9 mouse cellular contexts compared by ENCODE assay signal in the genomic region with DNA sequence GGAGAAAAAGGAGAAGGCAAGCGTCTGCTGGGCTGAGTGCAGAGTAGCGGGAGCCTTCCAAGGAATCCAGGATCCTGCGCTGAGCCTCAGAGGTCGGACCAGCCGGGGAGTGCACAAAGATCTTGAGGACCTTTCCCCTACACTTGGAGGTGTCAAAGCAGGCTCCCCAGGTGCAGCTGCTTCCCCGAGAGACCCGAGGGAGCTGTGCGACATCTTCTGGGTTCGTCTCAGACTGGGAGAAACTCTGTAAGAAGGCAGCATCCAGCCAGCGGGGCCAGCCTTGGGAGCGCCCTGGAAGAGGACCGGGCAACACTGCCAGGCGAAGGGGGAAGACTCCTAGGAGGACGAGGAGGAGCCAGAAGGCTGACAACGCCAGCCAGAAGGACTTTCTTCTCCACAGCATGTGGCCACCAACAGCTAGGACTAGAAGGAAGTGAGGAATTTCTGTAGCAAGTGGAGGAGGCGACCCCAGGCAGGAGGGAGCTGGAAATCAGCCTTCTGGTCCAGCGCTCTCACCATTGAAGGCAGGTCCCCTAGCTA. TPM values are rescaled to one million over a fixed set of nuclear protein-coding genes. Genes with fewer than 3 reads are reported as not detected.
DNase-seq lines count a peak whose midpoint lies in the region; ATAC-seq and TF ChIP-seq lines count a peak whose summit lies in the region.
"Had no signal": no experiment of that assay in that cellular context is flagged by ENCODE, and none has a peak within 500 bp of the region (broad histone marks: within the 10 kb centered on the region; RNA-seq: fewer than 3 reads in every experiment).

No protein-coding gene starts in this region.

- peak overlapping the region; percentile 89 for H3K4me3 ChIP-seq in layer of hippocampus, adult 2 months
- H3K4me3 ChIP-seq in midbrain, embryonic 10.5 days, result peak overlapping the region; percentile 65

- no peaks in the 10 kb centered on the region for H3K36me3 ChIP-seq in midbrain, embryonic 10.5 days

- peak overlapping the region; percentile 95 for H3K27ac ChIP-seq in layer of hippocampus, adult 2 months
- H3K27ac ChIP-seq in midbrain, embryonic 10.5 days (replicated peaks), result no peak overlapping the region

- no peak for ATAC-seq in erythroid progenitor cell, adult 5-6 weeks (replicated peaks; ENCODE audit: low FRiP score, poor library complexity, severe bottlenecking)

- no peak for DNase-seq in layer of hippocampus, adult 2 months (ENCODE audit: low spot score in 2 of 2)
- DNase-seq in layer of hippocampus, postnatal 14 days (ENCODE audit: low spot score in 2 of 2), result no peak
- DNase-seq in embryo, embryonic 11 days, result peak; percentile 22
- DNase-seq in heart, postnatal 36 days, result peak; percentile 13 to 17
- peak; percentile 44 for DNase-seq in midbrain, embryonic 10.5 days (ENCODE audit: low spot score)
- DNase-seq in urinary bladder, postnatal 4 days (ENCODE audit: low spot score in 2 of 2), result no peak
- DNase-seq in adrenal gland, postnatal 10 days, result no peak

- intact Hi-C loops in heart, postnatal 36 days (cut with DNase I), result no loop called here

- no peak for TF ChIP-seq CTCF in layer of hippocampus, adult 2 months (conservative IDR thresholded peaks at IDR 0.05)

- H3K4me1 ChIP-seq in midbrain, embryonic 10.5 days, result peaks cover 23% of the 10 kb centered on the region

- peaks cover 75% of the 10 kb centered on the region for H3K27me3 ChIP-seq in midbrain, embryonic 10.5 days (ENCODE audit: low read depth, poor library complexity, severe bottlenecking)

- H3K9me3 ChIP-seq in midbrain, embryonic 10.5 days (replicated peaks), result no peaks in the 10 kb centered on the region

- WGBS in midbrain, embryonic 10.5 days, result under 1% methylated on average over 17 of the region's 17 CpGs

RNA-seq across cellular contexts. Expression of a gene that starts 12.3 kb away (rescaled TPM):
- total RNA-seq in layer of hippocampus, adult 2 months (2021), result 10 to 100 TPM; 44.7 to 46.5 TPM
- total RNA-seq in layer of hippocampus, postnatal 14 days (2021), result 10 to 100 TPM; 37.6 to 39.5 TPM
- total RNA-seq in heart, postnatal 36 days (2021), result 10 to 100 TPM; 17.3 to 20.0 TPM
- polyA plus RNA-seq in midbrain, embryonic 10.5 days (2016; fragmentation: Nextera tagmentation; extraction: Ambion mirVana), result 0.23 and 0.39 TPM in 2 replicates
- 1 to 10 TPM; 1.1 to 3.1 TPM for total RNA-seq in adrenal gland, postnatal 10 days (2021)
- total RNA-seq in erythroid progenitor cell, adult 5-6 weeks (2015; ENCODE audit: low replicate concordance), result not detected in 2 replicates
- not detected in 2 replicates for total RNA-seq in erythroid progenitor cell, adult 5-6 weeks (2017; ENCODE audit: low replicate concordance)

RNA-seq across cellular contexts. Expression of a gene that starts 24.7 kb away (rescaled TPM):
- total RNA-seq in layer of hippocampus, adult 2 months (2021), result 1 to 10 TPM; 6.6 to 9.0 TPM
- total RNA-seq in layer of hippocampus, postnatal 14 days (2021), result 10 to 100 TPM in 1 of 2 experiments, 1 to 10 TPM in 1; 7.8 to 10.9 TPM
- 1 to 10 TPM; 6.8 to 8.0 TPM for total RNA-seq in heart, postnatal 36 days (2021)
- polyA plus RNA-seq in midbrain, embryonic 10.5 days (2016; fragmentation: Nextera tagmentation; extraction: Ambion mirVana), result 7.2 and 8.9 TPM in 2 replicates
- total RNA-seq in adrenal gland, postnatal 10 days (2021), result 10 to 100 TPM; 20.8 to 22.1 TPM
- total RNA-seq in erythroid progenitor cell, adult 5-6 weeks (2015; ENCODE audit: low replicate concordance), result 1.8 and 4.2 TPM in 2 replicates
- total RNA-seq in erythroid progenitor cell, adult 5-6 weeks (2017; ENCODE audit: low replicate concordance), result 0.77 and 5.4 TPM in 2 replicates

RNA-seq across cellular contexts. Expression of a gene that starts 28.4 kb away (rescaled TPM):
- not detected for total RNA-seq in layer of hippocampus, adult 2 months (2021)
- total RNA-seq in layer of hippocampus, postnatal 14 days (2021), result not detected
- under 1 TPM; 0.35 to 0.50 TPM for total RNA-seq in heart, postnatal 36 days (2021)
- polyA plus RNA-seq in midbrain, embryonic 10.5 days (2016; fragmentation: Nextera tagmentation; extraction: Ambion mirVana), result 0.10 TPM in 1 of 2 replicates, not detected in the other
- 10 to 100 TPM; 13.7 to 17.4 TPM for total RNA-seq in adrenal gland, postnatal 10 days (2021)
- not detected in 2 replicates for total RNA-seq in erythroid progenitor cell, adult 5-6 weeks (2015; ENCODE audit: low replicate concordance)
- not detected in 2 replicates for total RNA-seq in erythroid progenitor cell, adult 5-6 weeks (2017; ENCODE audit: low replicate concordance)
- total RNA-seq: hematopoietic stem cell, adult 5-6 weeks had no signal

RNA-seq across cellular contexts. Expression of a gene that starts 56.5 kb away (rescaled TPM):
- total RNA-seq in layer of hippocampus, adult 2 months (2021), result not detected
- under 1 TPM in 1 of 2 experiments, not detected in 1; 0.21 TPM for total RNA-seq in layer of hippocampus, postnatal 14 days (2021)
- total RNA-seq in heart, postnatal 36 days (2021), result 100 to 1,000 TPM; 234 to 314 TPM
- polyA plus RNA-seq in midbrain, embryonic 10.5 days (2016; fragmentation: Nextera tagmentation; extraction: Ambion mirVana), result 0.36 and 0.87 TPM in 2 replicates
- total RNA-seq in adrenal gland, postnatal 10 days (2021), result 1 to 10 TPM; 3.2 to 8.2 TPM
- not detected in 2 replicates for total RNA-seq in erythroid progenitor cell, adult 5-6 weeks (2015; ENCODE audit: low replicate concordance)
- total RNA-seq in erythroid progenitor cell, adult 5-6 weeks (2017; ENCODE audit: low replicate concordance), result not detected in 2 replicates
- total RNA-seq: hematopoietic stem cell, adult 5-6 weeks had no signal

Comparison
In these comparisons a context has a peak if more than half of its experiments do, and no peak if none do; other contexts are left out.
1. DNase-seq: peak in embryo, embryonic 11 days (single experiment), heart, postnatal 36 days (2 of 2) and midbrain, embryonic 10.5 days (single experiment); none in layer of hippocampus, adult 2 months (0 of 2), layer of hippocampus, postnatal 14 days (0 of 2), urinary bladder, postnatal 4 days (0 of 2) and adrenal gland, postnatal 10 days (single experiment).
2. RNA of a gene that starts 12.3 kb away (total RNA-seq): 44.7 to 46.5 TPM in layer of hippocampus, adult 2 months, 37.6 to 39.5 TPM in layer of hippocampus, postnatal 14 days and 17.3 to 20.0 TPM in heart, postnatal 36 days; 1.1 to 3.1 TPM in adrenal gland, postnatal 10 days and not detected in erythroid progenitor cell, adult 5-6 weeks; every median in the first group is over 4 times any median in the second.
3. RNA of a gene that starts 28.4 kb away (total RNA-seq): 13.7 to 17.4 TPM in adrenal gland, postnatal 10 days; 0.35 to 0.50 TPM in heart, postnatal 36 days, not detected in layer of hippocampus, postnatal 14 days, not detected in layer of hippocampus, adult 2 months and not detected in erythroid progenitor cell, adult 5-6 weeks; every median in the first group is over 4 times any median in the second.